Mouse (Mus musculus) ES-CJ7 (cell line): ENCODE measurements around the gene Rccd1.

ENCODE experiments used
- DNase-seq: peaks from one replicate; pipeline ENCODE4 v3.0.0; 2011; ENCODE audit warnings: low read depth, low spot score

Gene Rccd1

DNA sequence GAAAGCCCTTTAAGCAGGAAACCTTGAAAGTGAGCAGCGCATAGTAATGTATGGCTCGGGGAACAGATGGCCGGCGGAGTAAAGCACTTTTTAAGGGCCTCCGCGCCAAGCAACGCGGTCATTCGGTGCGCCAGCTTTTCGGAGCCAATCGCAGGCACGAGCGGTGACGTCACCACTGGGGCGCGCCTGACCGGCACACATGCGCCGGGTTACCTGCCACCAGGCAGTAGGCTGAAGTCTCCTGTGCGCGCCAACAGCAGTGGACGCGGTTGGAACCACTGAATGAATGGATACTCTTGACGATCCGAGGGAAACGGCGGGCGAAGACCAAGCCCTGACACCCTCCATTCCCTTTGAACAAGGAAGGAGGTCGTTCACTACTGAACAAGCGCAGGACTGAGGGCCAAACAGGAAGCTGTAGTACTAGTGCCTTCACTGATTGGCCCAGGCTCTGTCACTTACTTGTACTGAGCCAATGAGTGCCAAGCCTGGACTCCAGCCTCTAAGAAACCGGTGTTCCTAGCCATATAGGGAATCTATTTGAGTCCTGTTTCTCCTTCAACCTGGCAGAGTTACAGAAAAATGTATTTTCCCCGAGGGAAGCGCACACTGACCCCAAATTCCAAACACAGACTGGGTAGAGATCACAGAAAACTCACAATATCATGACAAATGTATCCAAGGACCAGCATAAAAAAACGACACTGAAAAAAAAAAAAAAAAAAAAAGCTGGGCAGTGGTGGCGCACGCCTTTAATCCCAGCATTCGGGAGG is at the start of gene Rccd1:
Gene Rccd1 (minus strand): TSS at position 412 of the 773 bp plus-strand sequence.
- DNase-seq, result peak; percentile 96

DNA sequence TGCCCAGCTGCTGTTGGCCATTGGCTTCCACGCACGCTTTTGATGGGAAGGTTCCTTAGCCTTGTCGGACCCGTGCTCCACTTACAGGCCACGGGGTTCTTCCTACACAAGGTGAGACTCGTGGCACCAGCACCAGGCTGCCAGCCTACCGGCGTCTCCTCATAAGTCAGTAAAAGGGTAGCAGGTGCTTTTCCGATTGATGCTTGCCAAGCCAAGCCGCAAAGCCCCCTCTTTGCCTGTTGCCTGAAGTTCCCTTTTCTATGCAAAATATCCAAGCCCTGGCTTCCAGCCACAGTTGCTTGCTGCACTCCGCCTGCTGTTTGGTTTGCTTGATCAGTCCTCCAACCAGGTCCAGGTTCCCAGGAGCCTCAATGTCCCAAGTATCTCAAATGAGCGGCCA is 49.6 kb upstream of the Rccd1 start:
- DNase-seq, result no peak

DNA sequence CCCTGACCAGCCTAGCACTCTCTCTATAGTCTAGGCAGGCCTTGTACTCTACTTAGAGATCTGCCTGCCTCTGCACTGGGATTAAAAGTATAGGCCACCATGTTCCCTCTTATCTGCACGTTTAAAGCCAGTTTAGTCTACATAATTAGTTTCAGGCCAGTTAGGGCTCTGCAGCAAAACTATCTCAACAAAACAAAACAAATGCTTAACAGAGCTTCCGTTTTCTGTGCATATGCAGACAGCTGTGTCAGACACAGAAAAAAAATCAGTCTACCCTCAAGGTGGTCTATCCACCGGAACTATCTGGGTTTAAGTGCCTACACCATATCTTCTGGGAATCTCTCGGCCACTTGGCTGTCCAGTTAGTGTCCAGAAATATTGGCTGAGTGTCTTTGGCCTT is 49.1 kb upstream of the Rccd1 start:
- no peak for DNase-seq

DNA sequence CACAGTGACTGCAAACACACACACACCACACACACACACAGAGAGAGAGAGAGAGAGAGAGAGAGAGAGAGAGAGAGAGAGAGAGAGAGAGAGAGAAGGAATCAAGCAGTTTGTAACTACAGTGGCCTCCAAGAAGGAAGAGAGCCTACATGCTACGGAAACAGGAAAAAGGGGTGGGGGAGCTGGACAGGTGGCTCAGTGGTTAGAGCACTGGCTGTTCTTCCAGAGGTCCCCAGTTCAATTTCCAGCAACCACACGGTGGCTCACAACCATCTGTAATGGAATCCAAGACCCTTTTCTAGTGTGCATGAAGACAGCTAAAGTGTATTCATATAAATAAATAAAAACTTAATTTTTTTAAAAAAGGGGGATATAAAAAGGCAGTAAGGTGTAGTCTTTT is 48.4 kb upstream of the Rccd1 start:
- DNase-seq, result no peak

DNA sequence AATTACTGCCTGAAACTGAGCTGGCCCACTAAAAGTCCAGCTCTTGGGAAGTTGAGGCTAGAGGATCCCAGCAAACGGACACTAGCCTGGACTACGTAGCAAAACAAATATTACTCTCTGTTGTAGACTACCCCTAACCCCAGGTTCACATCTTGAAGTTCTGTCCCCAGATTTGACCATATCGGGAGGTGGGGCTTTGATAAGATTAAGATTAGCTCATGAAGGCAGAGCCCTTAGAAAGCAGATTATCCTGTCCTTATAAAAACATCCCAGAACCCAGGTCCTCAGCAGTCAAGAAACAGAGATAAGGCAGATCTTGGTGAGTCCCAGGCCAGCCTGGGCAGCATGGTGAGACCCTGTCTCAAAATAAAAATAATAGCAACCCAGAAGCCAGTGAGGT is 47.9 kb upstream of the Rccd1 start:
- no peak for DNase-seq

DNA sequence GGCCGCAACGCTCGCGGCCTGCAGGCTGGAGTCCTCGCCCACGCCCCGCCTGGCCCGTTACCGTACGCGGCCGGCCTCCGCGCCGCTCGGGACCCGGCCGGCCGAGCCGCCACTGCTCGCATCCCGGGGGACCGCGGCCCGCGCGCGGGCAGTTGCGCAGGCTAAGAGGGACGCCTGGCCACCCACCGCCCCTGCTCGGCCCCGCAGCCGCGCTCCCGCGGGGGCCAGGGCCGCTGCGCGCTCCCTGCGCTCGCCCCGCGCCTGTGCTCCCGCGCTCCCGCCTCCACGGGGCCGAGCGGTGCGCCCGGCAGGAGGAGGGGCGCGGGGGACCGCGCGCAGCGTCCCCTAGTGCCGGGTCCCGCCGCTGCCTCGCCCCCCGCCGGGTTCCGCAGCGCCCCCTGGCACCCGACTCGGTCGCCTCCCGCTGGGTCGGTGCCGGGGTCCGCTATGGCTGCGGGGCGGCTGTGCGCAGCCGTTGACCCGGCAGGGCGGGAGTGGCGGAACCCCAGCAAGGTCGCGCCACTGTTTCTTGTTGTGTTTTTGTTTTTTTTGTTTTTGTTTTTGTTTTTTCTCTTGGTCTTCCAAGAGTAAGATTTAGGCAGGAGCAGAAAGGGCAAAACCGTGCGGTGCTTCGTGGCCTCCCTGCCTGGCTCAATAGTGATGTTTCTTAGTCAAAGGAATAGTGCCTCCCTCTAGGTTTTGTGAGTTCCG is 46.9 kb upstream of the Rccd1 start, which contains the start of gene Man2a2:
Gene Man2a2 (minus strand): TSS at position 335 of the 711 bp plus-strand sequence.
- peak; percentile 47 for DNase-seq

DNA sequence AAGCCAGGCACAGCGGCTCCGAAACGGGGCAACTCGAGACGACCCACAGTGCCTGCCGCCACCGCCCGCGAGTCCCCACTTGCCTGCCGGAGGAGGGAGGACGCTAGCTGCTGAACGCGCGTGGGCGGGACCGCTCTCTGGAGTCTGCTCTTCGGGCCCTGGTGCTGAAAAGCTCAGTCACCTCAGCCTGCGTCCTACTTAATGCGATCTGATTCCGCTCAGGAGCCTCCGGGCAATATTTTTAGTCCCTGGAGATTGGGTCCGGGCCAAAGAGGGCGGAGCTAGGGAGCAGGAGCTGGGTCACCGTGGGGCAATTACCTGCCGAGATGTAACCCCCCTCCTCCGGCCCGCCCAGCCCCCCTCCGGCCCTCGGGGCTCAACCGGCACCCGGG is 46.4 kb upstream of the Rccd1 start:
- peak; percentile 92 for DNase-seq

DNA sequence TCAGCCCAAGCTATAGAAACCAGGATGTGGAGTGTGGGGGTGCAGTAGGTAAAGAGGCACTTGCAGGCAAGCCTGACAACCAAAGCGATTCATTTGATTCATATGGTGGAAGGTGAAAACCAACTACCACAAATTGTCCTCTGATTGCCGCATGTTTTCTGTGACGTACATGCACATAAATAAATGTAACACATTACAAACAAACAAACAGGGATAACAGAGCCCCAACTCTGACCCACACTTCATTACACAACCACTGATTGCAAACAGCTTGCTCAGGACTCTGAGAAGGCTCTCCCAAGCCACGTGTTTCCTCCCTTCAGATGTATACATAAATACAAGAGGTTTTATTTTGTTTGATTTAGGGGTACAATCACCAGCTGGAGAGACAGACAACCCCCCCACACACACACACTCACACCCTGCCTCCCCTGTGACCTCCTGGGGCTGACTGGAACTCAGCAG is 45.7 kb upstream of the Rccd1 start:
- no peak for DNase-seq

DNA sequence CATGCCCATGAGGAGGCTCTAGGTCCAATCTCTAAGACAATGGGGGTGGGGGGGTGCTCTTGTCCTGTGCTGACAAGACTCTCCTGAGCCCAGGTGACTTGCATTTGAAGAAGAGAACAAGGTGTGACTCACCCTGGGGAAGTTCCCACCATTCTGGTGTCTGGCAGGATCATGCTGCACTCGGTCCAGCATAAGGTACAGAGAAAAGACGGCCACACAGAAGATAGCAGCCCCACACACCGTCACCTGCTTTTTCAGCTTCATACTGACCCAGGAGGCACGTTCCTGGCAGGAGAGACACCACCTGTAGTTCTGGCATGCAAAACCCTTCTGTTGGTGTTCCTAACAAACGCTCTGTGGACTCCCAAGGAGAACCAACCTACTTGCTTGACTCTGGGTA is 45.2 kb upstream of the Rccd1 start:
- DNase-seq, result no peak

DNA sequence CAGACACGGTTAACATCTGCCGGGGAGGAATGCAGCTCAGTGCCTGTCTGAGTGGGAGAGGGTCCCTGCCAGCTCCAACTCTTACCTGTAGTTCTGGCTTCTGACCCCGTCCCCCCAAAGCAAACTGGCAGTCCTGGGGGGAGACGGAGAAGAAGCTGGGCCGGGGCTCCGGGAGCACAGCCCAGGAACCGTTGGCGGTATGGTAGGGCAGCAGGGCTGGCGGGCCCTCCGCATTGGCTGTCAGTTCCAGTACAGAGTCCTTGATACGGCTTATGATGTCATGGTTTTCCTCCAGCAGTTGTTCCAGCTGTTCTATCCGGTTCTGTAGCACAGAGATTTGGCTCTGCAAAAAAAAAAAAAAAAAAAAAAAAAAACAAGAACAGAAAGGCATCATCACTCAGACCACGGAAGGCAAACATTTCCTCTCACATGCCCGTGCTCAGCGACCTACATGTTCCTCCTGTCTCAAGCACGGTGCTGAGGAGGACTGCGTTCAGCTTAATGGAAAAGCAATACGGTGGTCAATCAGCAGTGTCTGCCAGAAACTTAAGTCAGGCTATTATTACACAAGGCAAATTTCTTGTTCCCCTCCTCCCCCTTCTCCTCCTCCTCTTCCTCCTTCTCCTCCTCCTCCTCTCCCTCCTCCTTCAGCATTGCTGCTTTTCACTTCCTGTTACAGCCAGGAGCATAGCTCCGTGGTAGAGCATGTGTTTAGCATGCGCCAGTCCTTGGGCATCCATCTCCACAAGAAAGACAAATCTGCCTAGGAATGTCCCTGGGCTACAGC is 44.6 kb upstream of the Rccd1 start:
- no peak for DNase-seq

DNA sequence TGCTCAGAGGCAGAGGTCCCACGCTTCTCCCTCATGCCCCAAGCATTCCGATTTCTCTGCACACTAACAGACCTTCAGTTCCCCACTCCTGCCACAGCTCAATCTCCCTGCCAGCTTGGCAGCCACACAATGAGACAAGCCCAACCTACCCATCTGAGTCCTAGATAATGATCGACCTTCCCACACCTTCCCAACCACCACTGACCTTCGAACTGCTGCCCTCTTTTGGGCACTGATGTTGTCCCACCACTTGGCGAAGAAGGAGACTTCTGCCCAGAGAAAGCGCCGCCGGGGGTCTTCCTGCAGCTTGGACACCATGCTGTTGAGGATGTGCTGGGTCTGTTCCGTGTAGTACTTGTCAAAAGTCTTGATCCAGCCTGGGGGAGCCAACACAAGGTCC is 43.8 kb upstream of the Rccd1 start:
- DNase-seq, result no peak

DNA sequence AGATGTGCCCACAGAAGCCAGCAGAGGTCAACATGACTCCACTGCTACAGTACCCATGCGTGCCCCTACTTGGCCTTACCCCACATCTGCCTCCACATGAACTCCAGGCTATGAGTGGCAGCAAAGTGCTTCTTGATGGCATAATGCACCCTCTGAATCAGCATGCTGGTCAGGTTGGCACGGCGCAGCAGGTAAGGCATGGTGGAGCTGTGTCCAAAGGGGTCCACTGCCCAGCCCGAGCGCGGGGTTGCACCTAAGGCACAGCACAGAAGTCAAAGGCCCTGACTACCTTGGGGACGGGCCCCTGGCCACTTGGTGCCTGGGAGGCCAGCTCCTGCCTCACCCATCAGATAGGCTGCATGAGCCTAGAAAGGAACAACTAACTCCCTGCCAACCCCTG is 43.0 kb upstream of the Rccd1 start:
- DNase-seq, result no peak

DNA sequence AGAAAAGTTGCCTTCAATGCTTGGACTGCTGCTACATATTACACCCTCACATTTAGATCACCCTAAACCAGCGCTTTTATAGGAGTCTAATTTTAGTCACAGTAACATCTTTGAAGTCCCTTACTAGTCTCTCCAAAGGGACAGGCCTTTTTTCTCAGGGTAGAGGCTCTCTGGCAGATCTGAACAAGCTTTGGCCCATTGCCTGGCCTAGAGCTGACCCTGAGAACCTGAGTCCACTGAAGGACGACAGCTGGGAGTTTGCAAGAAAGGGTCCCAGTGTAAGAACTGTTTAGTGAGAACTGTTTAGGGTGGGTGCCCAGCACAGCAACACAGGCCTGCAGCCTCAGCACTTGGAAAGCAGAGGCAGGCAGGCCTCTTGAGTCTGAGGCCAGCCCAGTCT is 41.5 kb upstream of the Rccd1 start:
- no peak for DNase-seq

DNA sequence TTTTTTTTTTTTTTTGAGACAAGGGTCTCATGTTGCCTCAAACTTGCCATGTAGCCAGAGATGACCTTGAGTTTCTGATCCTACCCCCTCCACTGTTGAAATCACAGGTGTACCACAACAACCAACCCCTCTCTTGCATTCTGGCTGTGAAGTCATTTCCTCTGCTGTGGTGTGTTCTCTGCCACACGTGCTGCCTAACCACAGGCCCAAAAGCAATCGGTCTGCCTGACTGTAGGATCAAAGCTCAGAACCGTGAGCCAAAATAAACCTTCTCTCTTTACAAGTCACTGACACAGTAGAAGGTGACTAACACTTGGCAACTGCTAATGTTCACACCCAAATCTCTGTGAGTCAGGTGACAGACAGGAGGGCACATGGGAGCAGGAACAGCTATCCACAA is 36.2 kb upstream of the Rccd1 start:
- DNase-seq, result no peak

DNA sequence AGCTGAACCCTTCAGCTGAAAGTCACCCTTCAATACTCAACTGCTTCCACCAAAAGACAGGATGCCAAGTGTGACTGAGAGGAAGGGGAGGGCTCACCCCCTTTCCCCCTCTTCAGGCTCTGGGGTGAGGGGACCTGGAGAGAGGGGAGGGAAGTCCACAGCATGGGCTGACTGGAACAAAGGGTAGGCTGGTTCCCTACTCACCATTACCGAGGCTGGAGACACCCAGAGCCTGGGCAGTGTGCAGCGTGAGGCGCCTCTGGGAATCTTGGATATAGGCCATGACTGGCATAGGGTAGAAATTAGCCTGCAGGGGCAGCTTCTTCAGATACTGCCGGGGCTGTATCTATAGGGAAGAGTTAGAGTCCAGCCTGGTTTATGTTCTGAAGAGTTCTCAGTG is 33.8 kb upstream of the Rccd1 start:
- DNase-seq, result no peak

DNA sequence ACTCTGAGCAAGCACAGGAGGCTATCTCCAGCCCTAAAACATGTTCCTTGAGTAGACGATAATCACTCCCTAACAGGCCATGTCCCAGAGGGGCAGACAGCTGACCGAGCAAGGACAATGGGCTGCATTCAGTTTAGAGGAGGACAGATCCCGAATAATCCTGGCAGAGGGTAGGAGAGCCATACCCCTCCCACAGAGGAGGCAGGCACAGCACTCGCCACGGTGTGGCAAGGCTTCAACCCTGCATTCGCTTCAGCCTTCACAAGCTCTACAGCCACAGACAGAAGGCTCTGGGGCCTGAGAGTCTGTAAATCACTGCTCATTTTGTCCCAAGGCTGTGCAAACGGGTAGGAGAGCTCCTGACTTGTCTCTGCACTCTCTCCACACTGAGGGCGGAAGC is 32.9 kb upstream of the Rccd1 start:
- DNase-seq, result no peak

DNA sequence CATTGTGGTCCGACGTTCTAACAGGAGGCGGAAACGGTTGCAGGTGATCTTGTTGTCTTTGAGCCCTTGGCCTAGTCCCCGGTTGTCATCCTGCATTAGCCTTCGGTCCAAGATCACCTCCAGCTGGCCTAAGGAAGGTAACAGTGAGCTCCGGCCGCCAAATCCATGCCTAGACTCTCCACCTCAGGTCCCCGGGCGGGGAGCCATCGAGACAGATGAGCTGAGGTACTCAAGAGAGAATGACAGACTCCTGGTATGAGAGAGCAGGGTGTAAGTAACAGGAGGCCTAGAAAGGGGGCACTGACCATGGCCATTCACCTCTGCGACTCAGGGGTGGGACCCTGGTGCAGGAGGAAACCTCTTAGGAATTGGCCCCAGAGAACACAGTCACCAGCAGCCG is 32.1 kb upstream of the Rccd1 start:
- DNase-seq, result no peak

DNA sequence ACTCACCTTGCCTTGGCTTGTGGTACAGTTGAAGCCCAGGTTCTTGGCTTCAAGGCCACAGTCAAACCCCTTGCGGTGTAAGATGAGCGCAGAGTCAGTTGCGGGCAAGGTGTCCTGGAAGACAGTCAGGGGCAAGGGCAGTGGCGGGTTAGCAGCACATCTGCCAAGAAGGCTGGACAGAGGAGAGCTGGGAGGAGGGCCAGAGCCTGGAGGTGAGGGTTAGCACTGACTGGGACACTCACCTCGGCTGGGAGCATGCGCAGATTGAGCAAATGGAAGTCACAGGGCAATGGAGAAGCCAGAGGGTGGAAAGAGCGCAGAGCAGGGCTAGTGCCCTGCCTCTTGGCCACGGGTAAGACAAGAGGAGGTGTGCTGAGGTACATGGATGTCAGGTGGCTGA is 28.7 kb upstream of the Rccd1 start:
- DNase-seq, result no peak

DNA sequence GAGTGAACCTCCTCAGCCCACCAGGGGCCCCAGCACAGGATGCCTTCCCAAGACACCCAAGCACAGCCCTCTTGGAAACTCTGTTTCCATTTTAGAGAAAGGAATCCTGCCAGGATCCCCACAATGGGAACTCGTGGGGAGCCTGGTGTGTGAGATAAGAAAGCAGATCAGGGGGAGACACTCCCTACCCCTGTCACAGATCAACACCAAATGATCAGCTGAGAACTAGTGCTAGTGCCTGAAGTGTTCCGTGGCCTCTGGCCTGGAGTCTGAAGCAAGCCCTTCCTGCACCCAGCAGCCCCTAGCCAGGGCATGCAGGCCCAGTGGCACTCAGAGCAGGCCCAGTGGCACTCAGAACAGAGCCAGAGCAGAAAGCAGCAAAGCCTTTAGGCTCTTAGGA is 26.6 kb upstream of the Rccd1 start:
- DNase-seq, result no peak

DNA sequence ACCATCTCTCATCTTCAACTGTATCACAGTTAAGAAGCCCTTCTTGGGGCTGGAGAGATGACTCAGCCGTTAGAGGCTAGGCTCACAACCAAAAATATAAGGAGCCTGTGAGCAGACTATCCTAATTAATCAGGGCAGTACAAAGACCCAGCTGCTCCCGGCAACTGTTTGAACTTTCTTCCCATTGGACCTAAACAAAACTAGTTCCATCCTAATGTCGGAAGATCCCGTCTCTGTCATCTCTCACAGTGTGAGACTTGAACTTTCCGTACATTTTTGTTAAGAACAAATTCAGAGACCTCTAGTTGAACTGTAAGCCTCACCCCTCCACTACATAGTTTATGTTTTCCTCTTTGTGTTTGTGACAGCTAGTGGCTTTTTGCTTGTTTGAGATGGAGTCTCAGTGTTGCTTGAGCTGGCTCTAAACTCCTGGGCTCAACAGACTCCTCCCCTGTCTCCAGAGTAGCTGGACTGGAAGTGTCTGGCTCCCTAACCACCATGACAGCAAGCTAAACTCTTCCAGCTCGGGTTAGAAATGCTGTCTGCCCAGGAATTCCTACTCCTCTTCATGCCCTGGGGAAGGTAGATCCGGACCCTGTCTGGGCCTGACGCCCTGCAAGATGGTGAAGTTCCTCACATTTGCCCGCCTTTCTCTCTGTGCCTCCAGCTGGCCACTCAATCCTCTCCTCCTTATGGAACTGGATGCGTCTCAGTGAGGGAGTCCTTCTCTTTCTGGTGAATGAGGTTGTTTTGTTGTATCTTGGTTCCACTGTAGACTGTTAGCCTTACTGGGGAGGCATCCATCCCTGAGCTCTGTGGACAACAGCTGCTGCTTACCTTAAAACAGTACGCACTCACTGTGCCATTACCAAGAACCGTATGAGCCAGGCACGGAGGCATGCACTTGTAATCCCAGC is 23.7 kb upstream of the Rccd1 start:
- no peak for DNase-seq

DNA sequence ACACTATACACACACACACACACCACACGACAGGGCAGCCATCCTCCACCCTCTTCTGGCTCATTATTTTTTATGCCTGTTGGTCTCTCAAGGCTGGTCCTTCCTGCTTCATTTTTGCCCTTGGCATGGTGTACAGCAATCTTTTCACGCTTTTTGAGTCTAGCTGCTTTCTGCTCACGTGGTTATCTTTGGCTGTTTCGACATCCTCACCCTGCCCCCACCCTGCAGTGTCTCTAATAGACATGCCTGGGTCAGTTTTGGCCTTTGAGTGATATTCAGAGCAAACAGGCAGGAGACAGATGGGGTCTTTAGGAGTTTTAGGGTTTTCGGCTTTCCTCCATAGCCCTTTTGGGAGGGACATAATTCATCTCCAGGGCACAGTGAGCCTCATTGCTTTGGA is 22.6 kb upstream of the Rccd1 start:
- no peak for DNase-seq
